15 mouse cellular contexts compared by ENCODE assay signal in genomic region chr14:49308591-49308990, GRCm38 (mm10).
DNase-seq lines count a peak whose midpoint lies in the region; ATAC-seq and TF ChIP-seq lines count a peak whose summit lies in the region.
"Had no signal": no experiment of that assay in that cellular context is flagged by ENCODE, and none has a peak within 500 bp of the region (broad histone marks: within the 10 kb centered on the region; RNA-seq: fewer than 3 reads in every experiment).

No protein-coding gene starts in this region.

- H3K4me3 ChIP-seq in forebrain, embryonic 14.5 days (ENCODE audit: low read depth, low read length), result no peak overlapping the region
- no peak overlapping the region for H3K4me3 ChIP-seq in forebrain, embryonic 12.5 days (replicated peaks)
- H3K4me3 ChIP-seq: embryonic facial prominence, embryonic 12.5 days; heart, embryonic 12.5 days; hindbrain, embryonic 10.5 days; intestine, embryonic 15.5 days had no signal

- H3K4me1 ChIP-seq in forebrain, embryonic 14.5 days (ENCODE audit: control insufficient read depth, insufficient read depth, low read length), result peaks cover 5% of the 10 kb centered on the region; the same call in 1 of the 2 replicates
- H3K4me1 ChIP-seq in forebrain, embryonic 12.5 days, result peaks cover 15% of the 10 kb centered on the region
- H3K4me1 ChIP-seq: embryonic facial prominence, embryonic 12.5 days; heart, embryonic 12.5 days; intestine, embryonic 15.5 days had no signal

- TF ChIP-seq POLR2A in brain, embryonic 14.5 days (IDR thresholded peaks at IDR 0.05; ENCODE audit: borderline replicate concordance, extremely low read depth, insufficient read depth, insufficient read length, poor library complexity, severe bottlenecking), result no peak

- no peaks in the 10 kb centered on the region for H3K36me3 ChIP-seq in forebrain, embryonic 14.5 days (ENCODE audit: control insufficient read depth, insufficient read depth, low read length)
- no peaks in the 10 kb centered on the region for H3K36me3 ChIP-seq in forebrain, embryonic 12.5 days (replicated peaks)
- H3K36me3 ChIP-seq: embryonic facial prominence, embryonic 12.5 days; heart, embryonic 12.5 days; hindbrain, embryonic 10.5 days; intestine, embryonic 15.5 days had no signal

- no peak overlapping the region for H3K9ac ChIP-seq in forebrain, embryonic 14.5 days (ENCODE audit: low read length)
- no peak overlapping the region for H3K9ac ChIP-seq in forebrain, embryonic 12.5 days
- H3K9ac ChIP-seq: embryonic facial prominence, embryonic 12.5 days; forebrain, postnatal 0 days; heart, embryonic 12.5 days; hindbrain, embryonic 14.5 days; intestine, embryonic 15.5 days had no signal

- H3K9me3 ChIP-seq in forebrain, embryonic 14.5 days (replicated peaks; ENCODE audit: control insufficient read depth, low read length), result no peaks in the 10 kb centered on the region
- H3K9me3 ChIP-seq in forebrain, embryonic 12.5 days, result no peaks in the 10 kb centered on the region
- H3K9me3 ChIP-seq: embryonic facial prominence, embryonic 12.5 days; heart, embryonic 12.5 days; hindbrain, embryonic 10.5 days; intestine, embryonic 15.5 days had no signal

- H3K27me3 ChIP-seq in forebrain, embryonic 14.5 days (replicated peaks; ENCODE audit: control insufficient read depth, insufficient read depth, low read length), result no peaks in the 10 kb centered on the region
- H3K27me3 ChIP-seq in forebrain, embryonic 12.5 days, result no peaks in the 10 kb centered on the region
- H3K27me3 ChIP-seq: embryonic facial prominence, embryonic 12.5 days; heart, embryonic 12.5 days; intestine, embryonic 15.5 days had no signal

- no peak for TF ChIP-seq CTCF in brain, embryonic 14.5 days (IDR thresholded peaks at IDR 0.05; ENCODE audit: borderline replicate concordance, extremely low read depth, insufficient read depth, insufficient read length)

- DNase-seq in forebrain, embryonic 14.5 days (ENCODE audit: low spot score), result peak; percentile 16
- peak; percentile 42 for DNase-seq in brain, embryonic 14.5 days (ENCODE audit: low read depth)
- peak; percentile 32 for DNase-seq in cerebellum, adult 8-10 months
- DNase-seq in thymus, postnatal 4 days, result no peak
- DNase-seq in neural tube, embryonic 10.5 days (ENCODE audit: extremely low spot score, low spot score), result no peak
- DNase-seq in urinary bladder, adult 18-20 months (ENCODE audit: low spot score in 2 of 2), result no peak
- DNase-seq: adrenal gland, postnatal 14 days; forebrain, postnatal 0 days; gastrocnemius, postnatal 25 days had no signal

- no peak for ATAC-seq in forebrain, embryonic 14.5 days
- no peak for ATAC-seq in forebrain, embryonic 12.5 days (ENCODE audit: low FRiP score)
- ATAC-seq: forebrain, postnatal 0 days; intestine, embryonic 15.5 days had no signal

- H3K27ac ChIP-seq in forebrain, embryonic 14.5 days (ENCODE audit: low read depth, low read length), result no peak overlapping the region
- H3K27ac ChIP-seq in forebrain, embryonic 12.5 days, result no peak overlapping the region
- H3K27ac ChIP-seq: embryonic facial prominence, embryonic 12.5 days; hindbrain, embryonic 10.5 days; hindbrain, embryonic 14.5 days; intestine, embryonic 15.5 days had no signal

- 70% methylated on average over 1 of the region's 1 CpGs for WGBS in forebrain, embryonic 14.5 days
- 74% methylated on average over 1 of the region's 1 CpGs for WGBS in forebrain, embryonic 12.5 days

- no peak overlapping the region for H3K4me2 ChIP-seq in forebrain, embryonic 14.5 days (ENCODE audit: low read length)
- no peak overlapping the region for H3K4me2 ChIP-seq in forebrain, embryonic 12.5 days
- H3K4me2 ChIP-seq: embryonic facial prominence, embryonic 12.5 days; heart, embryonic 12.5 days; hindbrain, embryonic 14.5 days; intestine, embryonic 15.5 days had no signal

Comparison
In these comparisons a context has a peak if more than half of its experiments do, and no peak if none do; other contexts are left out.
1. DNase-seq: peak in forebrain, embryonic 14.5 days (single experiment), brain, embryonic 14.5 days (single experiment) and cerebellum, adult 8-10 months (single experiment); none in thymus, postnatal 4 days (single experiment), neural tube, embryonic 10.5 days (single experiment) and urinary bladder, adult 18-20 months (0 of 2).